Mouse (Mus musculus): ENCODE data around the gene Il17ra.

GRCm38 (mm10) chr6:120483211-120483626, 20.2 kb downstream of the Il17ra start:
- TF ChIP-seq POLR2A (IDR thresholded peaks at IDR 0.05; ENCODE audit: low read depth, low read length) (no peak), CTCF (conservative IDR thresholded peaks at IDR 0.05; ENCODE audit: insufficient read depth, insufficient read length, low read depth, low read length) (peak; percentile 72)
